Mouse (Mus musculus) kidney, adult 2 months (tissue): ENCODE measurements around the gene Tex11.

ENCODE experiments used
- CTCF ChIP-seq: fragments of 200-500 bp; conservative IDR thresholded peaks from 2 replicates; pipeline ENCODE4 v1.5.1; 2011; ENCODE audit warnings: low read depth, mild to moderate bottlenecking, control low read depth, low read length, moderate library complexity, mixed read lengths; ENCODE audit not compliant: insufficient read depth, insufficient read length
- POLR2A ChIP-seq: fragments of 200-500 bp; IDR thresholded peaks from one replicate; pipeline ENCODE4 v1.6.1; 2011; ENCODE audit warnings: low read depth, low read length, control low read depth

- TF ChIP-seq CTCF: no peak
- TF ChIP-seq POLR2A: no peak
Observed at GRCm38 (mm10) chrX:100832806-100833205, 226.7 kb downstream of the Tex11 start.
